ENCODE assay signal across 30 mouse cellular contexts in the genomic region with DNA sequence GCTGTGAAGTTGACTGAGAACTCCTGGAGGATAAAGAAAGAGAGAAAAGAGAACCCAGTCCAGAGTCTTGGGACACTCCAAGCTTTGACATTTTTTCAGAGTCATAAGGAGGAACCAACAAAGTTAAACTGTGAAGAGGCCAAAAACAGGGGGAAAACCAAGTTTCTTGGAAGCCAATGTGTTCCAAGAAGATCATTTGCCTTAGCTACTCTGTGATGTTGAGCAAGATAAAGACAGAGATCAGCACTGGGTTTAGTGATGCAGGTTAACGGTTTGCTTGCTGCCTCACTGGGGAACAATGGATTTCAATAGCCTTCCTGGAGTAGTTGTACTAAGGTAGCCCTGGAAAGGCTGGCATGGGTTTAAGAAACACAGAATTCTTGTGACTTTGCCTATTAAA. TPM values are rescaled to one million over a fixed set of nuclear protein-coding genes. Genes with fewer than 3 reads are reported as not detected.
DNase-seq lines count a peak whose midpoint lies in the region; ATAC-seq and TF ChIP-seq lines count a peak whose summit lies in the region.
"Had no signal": no experiment of that assay in that cellular context is flagged by ENCODE, and none has a peak within 500 bp of the region (broad histone marks: within the 10 kb centered on the region; RNA-seq: fewer than 3 reads in every experiment).

No protein-coding gene starts in this region.

- TF ChIP-seq CTCF in heart, adult 2 months (IDR thresholded peaks at IDR 0.05), result no peak
- no peak for TF ChIP-seq CTCF in MEL (IDR thresholded peaks at IDR 0.05 in 2 of 3, conservative IDR thresholded peaks at IDR 0.05 in 1 of 3; ENCODE audit: control insufficient read depth in 1 of 3, insufficient read depth in 1 of 3, low read depth in 2 of 3, low read length in 3 of 3, poor library complexity in 1 of 3, severe bottlenecking in 1 of 3)
- no peak for TF ChIP-seq CTCF in liver, embryonic 14.5 days (IDR thresholded peaks at IDR 0.05; ENCODE audit: low read depth)

- no peaks in the 10 kb centered on the region for H3K27me3 ChIP-seq in heart, embryonic 16.5 days (ENCODE audit: control insufficient read depth, insufficient read depth, low read length)
- no peaks in the 10 kb centered on the region for H3K27me3 ChIP-seq in heart, adult 2 months (ENCODE audit: control insufficient read depth, insufficient read depth, low read length)
- H3K27me3 ChIP-seq in MEL (ENCODE audit: control insufficient read depth in 1 of 2, insufficient read depth in 2 of 2, low read length in 2 of 2), result no peaks in the 10 kb centered on the region
- no peaks in the 10 kb centered on the region for H3K27me3 ChIP-seq in liver, embryonic 14.5 days (ENCODE audit: control insufficient read depth, insufficient read depth, low read length)
- H3K27me3 ChIP-seq: embryonic facial prominence, embryonic 13.5 days; forebrain, embryonic 15.5 days; hindbrain, embryonic 15.5 days; kidney, embryonic 15.5 days; limb, embryonic 13.5 days; midbrain, embryonic 12.5 days; neural tube, embryonic 12.5 days had no signal

- intact Hi-C loops in heart, adult 2 months (cut with DNase I), result no loop called here

- H3K4me1 ChIP-seq in heart, embryonic 16.5 days (ENCODE audit: control insufficient read depth, insufficient read depth, low read length), result peaks cover 4% of the 10 kb centered on the region
- H3K4me1 ChIP-seq in heart, adult 2 months (ENCODE audit: control insufficient read depth, insufficient read depth, low read length), result no peaks in the 10 kb centered on the region
- peaks cover 14 to 21% of the 10 kb centered on the region in 2 experiments for H3K4me1 ChIP-seq in MEL (ENCODE audit: control insufficient read depth in 1 of 2, insufficient read depth in 2 of 2, low read length in 2 of 2)
- peaks cover 24 to 27% of the 10 kb centered on the region in 2 experiments for H3K4me1 ChIP-seq in liver, embryonic 14.5 days (replicated peaks; ENCODE audit: control insufficient read depth in 2 of 2, insufficient read depth in 2 of 2, low read length in 1 of 2)
- H3K4me1 ChIP-seq: embryonic facial prominence, embryonic 13.5 days; forebrain, embryonic 10.5 days; forebrain, embryonic 15.5 days; hindbrain, embryonic 10.5 days; hindbrain, embryonic 15.5 days; kidney, embryonic 15.5 days; limb, embryonic 13.5 days; midbrain, embryonic 12.5 days; neural tube, embryonic 12.5 days had no signal

- no peak overlapping the region for H3K9ac ChIP-seq in heart, embryonic 16.5 days (ENCODE audit: low read length)
- no peak overlapping the region for H3K9ac ChIP-seq in heart, adult 2 months (ENCODE audit: low read depth, low read length)
- H3K9ac ChIP-seq in MEL (ENCODE audit: control insufficient read depth, low read depth, low read length, poor library complexity, severe bottlenecking), result 0 out of 2 replicates have a peak overlapping the region, but pooled peaks have one; percentile 4
- no peak overlapping the region for H3K9ac ChIP-seq in liver, embryonic 14.5 days (replicated peaks)
- H3K9ac ChIP-seq: embryonic facial prominence, embryonic 13.5 days; forebrain, embryonic 15.5 days; hindbrain, embryonic 15.5 days; kidney, embryonic 15.5 days; limb, embryonic 13.5 days; lung, embryonic 14.5 days; midbrain, embryonic 12.5 days; neural tube, embryonic 12.5 days had no signal

- H3K27ac ChIP-seq in heart, embryonic 16.5 days (ENCODE audit: low read length), result peak overlapping the region; percentile 46; the same call in 1 of the 2 replicates
- H3K27ac ChIP-seq in heart, adult 2 months, result no peak overlapping the region
- H3K27ac ChIP-seq in MEL (ENCODE audit: control insufficient read depth, low read depth, low read length), result peak overlapping the region; percentile 71
- H3K27ac ChIP-seq in liver, embryonic 14.5 days, result peak overlapping the region; percentile 56
- H3K27ac ChIP-seq: embryonic facial prominence, embryonic 13.5 days; forebrain, embryonic 10.5 days; forebrain, embryonic 15.5 days; gastrocnemius, adult 2 months; hindbrain, embryonic 10.5 days; hindbrain, embryonic 15.5 days; kidney, embryonic 15.5 days; left cerebral cortex, adult 2 months; limb, embryonic 13.5 days; midbrain, embryonic 12.5 days; neural tube, embryonic 12.5 days had no signal

- H3K79me2 ChIP-seq in heart, adult 2 months (replicated peaks; ENCODE audit: control insufficient read depth, insufficient read depth, low read length), result no peaks in the 10 kb centered on the region
- H3K79me2 ChIP-seq in MEL (ENCODE audit: control insufficient read depth, insufficient read depth, low read length, poor library complexity), result no peaks in the 10 kb centered on the region

- WGBS in heart, embryonic 16.5 days, result 64% methylated on average over 1 of the region's 1 CpGs
- WGBS in heart, adult 2 months, result 81% methylated on average over 1 of the region's 1 CpGs
- WGBS in liver, embryonic 14.5 days (ENCODE audit: insufficient replicate concordance), result 6% methylated on average over 1 of the region's 1 CpGs

- no peak for TF ChIP-seq RAD21 in MEL (IDR thresholded peaks at IDR 0.05; ENCODE audit: low read depth, low read length)

- no peak for DNase-seq in heart, adult 2 months
- DNase-seq in MEL (ENCODE audit: low read depth, low spot score), result peak; percentile 61
- peak in 1 of 3 experiments; percentile 73 for DNase-seq in liver, embryonic 14.5 days (ENCODE audit: low read depth in 3 of 3, low spot score in 3 of 3)
- no peak for DNase-seq in lung, adult 18-20 months
- no peak for DNase-seq in adrenal gland, adult 2 months
- DNase-seq: adrenal gland, postnatal 10 days; cerebellum, adult 18-20 months; cerebellum, postnatal 10 days; gastrocnemius, adult 2 months; gastrocnemius, postnatal 36 days; heart, postnatal 14 days; kidney, adult 18-20 months; kidney, postnatal 25 days; lung, embryonic 14.5 days; lung, postnatal 14 days; right cerebral cortex, adult 18-20 months; thymus, postnatal 4 days had no signal

- H3K9me3 ChIP-seq in heart, embryonic 16.5 days (replicated peaks; ENCODE audit: control insufficient read depth, low read length), result no peaks in the 10 kb centered on the region
- H3K9me3 ChIP-seq in MEL (replicated peaks; ENCODE audit: insufficient read depth, low read length), result no peaks in the 10 kb centered on the region
- H3K9me3 ChIP-seq in liver, embryonic 14.5 days (ENCODE audit: control insufficient read depth, low read length), result no peaks in the 10 kb centered on the region
- H3K9me3 ChIP-seq: embryonic facial prominence, embryonic 13.5 days; forebrain, embryonic 10.5 days; forebrain, embryonic 15.5 days; hindbrain, embryonic 10.5 days; hindbrain, embryonic 15.5 days; kidney, embryonic 15.5 days; limb, embryonic 13.5 days; midbrain, embryonic 12.5 days; neural tube, embryonic 12.5 days had no signal

- no peak for TF ChIP-seq POLR2A in heart, adult 2 months (IDR thresholded peaks at IDR 0.05; ENCODE audit: insufficient read depth, low read depth, low read length)
- TF ChIP-seq POLR2A in MEL (IDR thresholded peaks at IDR 0.05; ENCODE audit: control insufficient read depth in 1 of 2, insufficient read depth in 1 of 2, low read depth in 1 of 2, low read length in 2 of 2, poor library complexity in 1 of 2), result no peak

- H3K36me3 ChIP-seq in heart, embryonic 16.5 days (ENCODE audit: control insufficient read depth, insufficient read depth), result no peaks in the 10 kb centered on the region
- H3K36me3 ChIP-seq in heart, adult 2 months (ENCODE audit: control insufficient read depth, insufficient read depth, low read length), result no peaks in the 10 kb centered on the region
- H3K36me3 ChIP-seq in MEL (ENCODE audit: control insufficient read depth in 1 of 2, insufficient read depth in 2 of 2, low read length in 2 of 2), result peaks cover 0 to 20% of the 10 kb centered on the region in 2 experiments; a peak in 2 of 4 replicates
- no peaks in the 10 kb centered on the region for H3K36me3 ChIP-seq in liver, embryonic 14.5 days (replicated peaks; ENCODE audit: control insufficient read depth, insufficient read depth, low read depth)
- H3K36me3 ChIP-seq: embryonic facial prominence, embryonic 13.5 days; forebrain, embryonic 10.5 days; forebrain, embryonic 15.5 days; hindbrain, embryonic 10.5 days; hindbrain, embryonic 15.5 days; kidney, embryonic 15.5 days; limb, embryonic 13.5 days; midbrain, embryonic 12.5 days; neural tube, embryonic 12.5 days had no signal

- no peak for ATAC-seq in heart, embryonic 16.5 days (replicated peaks; ENCODE audit: extremely low read depth, insufficient read depth, low FRiP score)
- peak; percentile 76 for ATAC-seq in liver, embryonic 14.5 days (ENCODE audit: insufficient read depth)
- ATAC-seq in megakaryocyte-erythroid progenitor cell, adult 5-6 weeks (replicated peaks; ENCODE audit: low FRiP score, low TSS enrichment, poor library complexity, severe bottlenecking), result peak; percentile 50
- ATAC-seq: forebrain, embryonic 15.5 days had no signal

- TF ChIP-seq EP300 in heart, adult 2 months (IDR thresholded peaks at IDR 0.05; ENCODE audit: insufficient read depth, low read depth, low read length), result no peak
- peak in 1 of 2 experiments; percentile 50; a peak in 1 of 4 replicates for TF ChIP-seq EP300 in MEL (IDR thresholded peaks at IDR 0.05; ENCODE audit: low read depth in 1 of 2, low read length in 2 of 2)
- peak; percentile 58 for TF ChIP-seq EP300 in liver, embryonic 14.5 days (IDR thresholded peaks at IDR 0.05; ENCODE audit: low read depth)

- no peak overlapping the region for H3K4me3 ChIP-seq in heart, embryonic 16.5 days (ENCODE audit: low read length)
- H3K4me3 ChIP-seq in heart, adult 2 months, result no peak overlapping the region
- H3K4me3 ChIP-seq in MEL (ENCODE audit: control insufficient read depth in 1 of 2, insufficient read depth in 1 of 2, low read depth in 2 of 2, low read length in 2 of 2), result peak overlapping the region in 1 of 2 experiments; percentile 45; a peak in 2 of 4 replicates
- no peak overlapping the region for H3K4me3 ChIP-seq in liver, embryonic 14.5 days (ENCODE audit: insufficient read depth in 1 of 2, low read depth in 2 of 2, low read length in 2 of 2)
- H3K4me3 ChIP-seq: embryonic facial prominence, embryonic 13.5 days; forebrain, embryonic 10.5 days; forebrain, embryonic 15.5 days; gastrocnemius, adult 2 months; hindbrain, embryonic 10.5 days; hindbrain, embryonic 15.5 days; kidney, embryonic 15.5 days; left cerebral cortex, adult 2 months; limb, embryonic 13.5 days; midbrain, embryonic 12.5 days; myocyte; neural tube, embryonic 12.5 days had no signal

- H3K4me2 ChIP-seq in heart, embryonic 16.5 days (ENCODE audit: low read depth, low read length), result no peak overlapping the region
- H3K4me2 ChIP-seq in liver, embryonic 14.5 days (ENCODE audit: low read depth), result peak overlapping the region; percentile 37; the same call in 1 of the 2 replicates
- H3K4me2 ChIP-seq: embryonic facial prominence, embryonic 13.5 days; forebrain, embryonic 15.5 days; hindbrain, embryonic 15.5 days; kidney, embryonic 15.5 days; limb, embryonic 13.5 days; lung, embryonic 14.5 days; midbrain, embryonic 12.5 days; neural tube, embryonic 12.5 days had no signal

RNA-seq across cellular contexts. Expression of gene Rabgap1l, which starts 18.9 kb away (rescaled TPM):
- polyA plus RNA-seq in heart, embryonic 16.5 days (2015; fragmentation: Nextera tagmentation; extraction: Ambion mirVana), result 83.9 and 93.4 TPM in 2 replicates
- total RNA-seq in heart, adult 2 months (2021), result 10 to 100 TPM; 67.6 to 68.4 TPM
- 19.0 and 51.5 TPM in 2 replicates for polyA plus RNA-seq in heart, adult 2 months (2012; rRNA removed)
- 24.0 and 26.2 TPM in 2 replicates for total RNA-seq in MEL (2012; rRNA removed)
- polyA plus RNA-seq in MEL (2012; ENCODE audit: insufficient read depth in 1 of 2, insufficient read length in 2 of 2, low read depth in 1 of 2, low replicate concordance in 2 of 2, missing spikeins in 1 of 2), result 10 to 100 TPM in 1 of 2 experiments, not detected in 1; 24.1 TPM
- 10.6 and 18.7 TPM in 2 replicates for polyA plus RNA-seq in liver, embryonic 14.5 days (2012; rRNA removed)
- 27.5 and 31.3 TPM in 2 replicates for polyA plus RNA-seq in liver, embryonic 14.5 days (2014; fragmentation: Nextera tagmentation; extraction: Ambion mirVana)
- total RNA-seq in megakaryocyte-erythroid progenitor cell, adult 5-6 weeks (2014; fragmentation: Nextera tagmentation), result 124 and 164 TPM in 2 replicates
- total RNA-seq in megakaryocyte-erythroid progenitor cell, adult 5-6 weeks (2017), result 256 and 334 TPM in 2 replicates
- 10 to 100 TPM; 24.2 to 29.5 TPM for total RNA-seq in adrenal gland, adult 2 months (2021)
- 1.8 TPM in 2 replicates for polyA plus RNA-seq in adrenal gland, adult 2 months (2012; rRNA removed)
